Mouse (Mus musculus) mammary gland, adult 2 months (tissue): ENCODE measurements around the gene Vmn1r64. TPM values are rescaled to one million over a fixed set of nuclear protein-coding genes. Genes with fewer than 3 reads are reported as not detected.

Experiments
- polyA plus RNA-seq: library from polyadenylated mRNA; depleted of rRNA; stranded (reverse); fragments of >200 nt; gene quantifications from 2 replicates; pipeline ENCODE4 v1.2.3, GENCODE M21; 2012; ENCODE audit warnings: low replicate concordance; rRNA removed

Vmn1r64 gene
- polyA plus RNA-seq = not detected in 2 replicates

GRCm38 (mm10) chr7:5884442-5884841, at the start of gene Vmn1r64:
TSS of gene Vmn1r64 (minus strand) at chr7:5884542.

Other genes starting within 250 kb of the Vmn1r64 start
- not detected in 2 replicates for gene Vmn1r62, start 210.9 kb downstream of the Vmn1r64 start, polyA plus RNA-seq
- gene Vmn1r63, start 79.1 kb downstream of the Vmn1r64 start, polyA plus RNA-seq = not detected in 2 replicates
- gene Vmn1r65, start 126.5 kb upstream of the Vmn1r64 start, polyA plus RNA-seq = not detected in 2 replicates
- not detected in 2 replicates for gene Nlrp4c, start 160.6 kb upstream of the Vmn1r64 start, polyA plus RNA-seq